Mouse (Mus musculus): ENCODE data around the gene Arhgap42.

Gene Arhgap42

DNA sequence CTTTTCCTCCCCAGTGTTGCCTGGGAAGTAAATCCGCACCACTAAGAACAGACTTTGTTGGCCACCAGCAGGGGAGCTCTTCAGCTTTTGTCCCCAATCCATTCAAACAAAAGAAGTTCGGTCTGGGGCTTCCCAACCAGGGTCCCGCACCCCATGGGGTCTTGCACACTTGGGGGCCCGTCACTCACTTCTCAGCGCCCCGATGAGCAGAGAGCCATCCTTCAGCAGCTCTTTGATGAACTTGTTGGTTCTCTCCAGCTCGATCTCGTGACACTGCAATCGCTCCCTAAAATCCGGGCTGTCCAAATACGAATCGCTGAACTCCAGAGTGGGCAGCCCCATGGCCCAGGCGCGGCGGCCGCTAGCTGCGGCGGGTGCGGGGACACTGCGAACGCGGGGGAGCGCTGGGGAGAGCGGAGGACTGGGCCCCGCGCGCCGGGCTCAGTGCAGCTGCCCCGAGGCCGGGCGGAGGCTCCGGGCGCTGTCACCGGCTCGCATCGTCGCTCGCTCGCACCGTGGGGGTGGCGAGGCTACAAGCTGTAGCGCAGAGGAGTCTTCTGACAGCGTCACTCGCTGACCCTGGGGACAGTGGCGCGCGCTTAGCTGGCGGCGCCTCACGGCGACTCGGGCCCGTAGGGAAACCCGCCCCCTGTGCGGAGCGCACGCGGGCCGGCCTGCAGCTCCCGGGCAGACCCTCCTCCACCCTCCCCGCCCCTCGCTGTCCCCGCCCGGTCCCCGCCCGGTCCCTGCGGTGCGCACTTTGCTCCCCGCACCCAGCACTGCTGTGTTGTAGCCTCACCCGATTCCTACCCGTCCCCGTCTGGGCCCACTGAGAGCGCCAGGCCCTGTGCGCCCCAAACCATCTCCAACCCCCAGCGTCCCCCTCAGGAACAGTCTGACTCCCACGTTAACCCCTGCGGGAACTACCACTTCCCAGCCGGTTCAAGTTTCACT is at the start of gene Arhgap42:
Gene Arhgap42 (minus strand): TSS at position 664 of the 954 bp plus-strand sequence.
- in situ Hi-C loops (cut with MboI, MseI) = no loop called here

DNA sequence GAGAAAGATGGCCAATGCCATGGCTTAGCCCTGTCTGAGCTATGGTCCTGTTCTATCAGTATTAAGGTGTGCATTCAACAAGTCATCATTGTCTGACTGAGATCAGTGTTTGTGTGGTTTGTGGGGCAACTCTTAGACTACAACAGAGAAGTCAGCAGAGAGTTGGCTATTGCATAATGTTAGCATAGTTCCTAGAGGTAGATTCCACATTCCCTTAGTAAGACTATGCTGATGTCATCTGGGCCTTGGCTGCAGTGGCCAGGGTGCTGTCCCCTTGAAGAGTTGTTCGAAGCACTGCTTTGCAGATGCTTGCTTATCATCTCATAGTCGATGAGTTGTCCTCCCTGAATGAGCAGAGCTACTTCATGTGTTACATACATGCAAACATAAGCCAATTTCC is 49.2 kb upstream of the Arhgap42 start:
- in situ Hi-C loops (cut with MboI, MseI) = no loop called here

- in situ Hi-C loops (cut with MboI, MseI) = no loop called here
These were observed 30.4 kb upstream of the Arhgap42 start for GRCm38 (mm10) chr9:9269305-9269704.

DNA sequence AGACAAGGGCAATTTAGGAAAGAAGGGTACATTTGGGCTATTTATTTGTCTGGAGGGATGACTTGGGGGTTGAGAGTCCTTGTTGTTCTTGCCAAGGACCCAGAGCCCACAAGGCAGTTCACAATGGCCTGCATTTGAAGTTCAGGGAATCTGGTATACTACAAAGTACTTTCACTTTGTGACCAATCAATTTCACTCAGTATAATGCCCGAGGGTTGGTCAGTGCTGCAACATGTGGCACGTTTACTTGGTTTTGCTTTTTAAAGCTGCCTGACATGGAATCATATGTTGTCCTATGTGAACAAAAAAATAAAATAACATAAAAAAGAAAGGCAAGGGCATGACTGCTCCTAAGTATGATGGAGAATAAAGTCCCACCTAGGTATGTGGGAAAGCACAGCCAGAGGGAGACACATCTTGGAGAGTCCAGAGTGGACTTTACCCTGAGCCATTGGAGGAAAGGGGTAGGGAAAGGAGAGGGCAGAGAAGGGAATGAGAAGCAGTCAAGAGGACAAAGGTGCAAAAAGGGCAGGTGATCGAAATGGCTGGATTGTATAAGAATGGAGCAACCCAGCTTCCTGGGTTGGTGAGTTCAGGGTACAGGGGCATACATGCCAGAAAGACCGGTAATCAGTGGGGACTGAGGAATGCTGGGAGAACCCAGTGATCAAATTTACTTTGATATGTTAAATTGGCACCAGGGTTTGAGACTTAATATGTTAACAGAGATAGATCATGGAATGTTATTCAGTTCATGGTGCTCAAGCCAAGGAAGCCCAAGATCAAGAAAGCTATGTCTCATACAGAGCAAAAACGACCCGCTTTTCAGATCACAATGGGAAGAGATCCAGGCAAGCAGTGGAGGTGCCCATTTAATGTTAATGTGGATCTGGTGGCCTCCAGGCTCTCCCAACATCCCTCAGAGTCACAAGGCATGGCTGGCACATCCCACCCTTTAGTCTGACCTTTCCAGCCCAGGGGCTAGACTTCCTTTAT is 29.0 kb upstream of the Arhgap42 start:
- in situ Hi-C loops (cut with MboI, MseI) = no loop called here

DNA sequence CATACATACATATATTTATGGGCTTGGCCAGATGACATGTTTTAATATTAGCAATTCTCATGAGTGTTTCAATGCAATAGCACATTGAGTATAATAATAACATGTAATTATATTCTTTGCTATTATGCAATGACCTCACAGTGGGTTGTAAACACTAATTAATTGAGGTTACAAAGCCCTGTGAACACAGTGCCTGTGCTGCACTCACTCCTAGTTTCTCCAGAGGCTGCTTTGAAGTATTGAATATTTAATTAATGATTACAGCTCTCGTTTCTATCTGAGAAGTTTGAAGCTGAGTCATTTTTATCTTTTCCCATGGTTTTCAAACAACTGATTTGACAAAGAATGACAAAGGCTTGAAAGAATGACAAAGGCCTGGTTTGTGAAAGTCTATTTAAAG is 24.6 kb upstream of the Arhgap42 start:
- in situ Hi-C loops (cut with MboI, MseI) = loop anchor here (5.0 kb wide), 1 partner anchor 91 kb away; no protein-coding TSS in a partner anchor

GRCm38 (mm10) chr9:9262479-9262878 is 23.6 kb upstream of the Arhgap42 start:
- in situ Hi-C loops (cut with MboI, MseI) = loop anchor here (5.0 kb wide), 1 partner anchor 90 kb away; no protein-coding TSS in a partner anchor

- in situ Hi-C loops (cut with MboI, MseI) = no loop called here
These were observed 15.9 kb upstream of the Arhgap42 start for GRCm38 (mm10) chr9:9254764-9255163.

- in situ Hi-C loops (cut with MboI, MseI) = no loop called here
These were observed 9.6 kb upstream of the Arhgap42 start for GRCm38 (mm10) chr9:9248529-9248928.

DNA sequence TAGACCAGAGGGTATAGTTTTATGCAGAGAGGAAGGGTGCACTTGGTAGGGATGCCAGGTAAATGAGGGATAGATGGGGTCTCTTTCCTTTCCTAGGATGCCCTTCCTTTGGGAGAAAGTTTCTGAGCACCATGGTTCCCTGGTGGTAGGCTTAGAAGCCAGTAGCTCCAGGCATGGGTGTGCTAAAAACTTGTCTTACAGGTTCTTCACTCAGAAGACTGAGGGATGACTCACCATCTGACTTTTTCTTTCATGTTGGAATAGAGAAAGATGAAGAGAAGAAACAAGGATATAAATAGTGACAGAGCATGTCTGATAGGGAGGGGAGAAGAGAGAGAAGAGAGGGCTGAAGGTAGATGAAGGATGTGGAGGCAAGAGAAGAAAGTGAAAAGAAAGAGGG is 7.1 kb upstream of the Arhgap42 start:
- in situ Hi-C loops (cut with MboI, MseI) = no loop called here

GRCm38 (mm10) chr9:9243834-9244233 is 4.9 kb upstream of the Arhgap42 start:
- in situ Hi-C loops (cut with MboI, MseI) = no loop called here

GRCm38 (mm10) chr9:9241202-9241795 is 2.4 kb upstream of the Arhgap42 start:
- in situ Hi-C loops (cut with MboI, MseI) = no loop called here

DNA sequence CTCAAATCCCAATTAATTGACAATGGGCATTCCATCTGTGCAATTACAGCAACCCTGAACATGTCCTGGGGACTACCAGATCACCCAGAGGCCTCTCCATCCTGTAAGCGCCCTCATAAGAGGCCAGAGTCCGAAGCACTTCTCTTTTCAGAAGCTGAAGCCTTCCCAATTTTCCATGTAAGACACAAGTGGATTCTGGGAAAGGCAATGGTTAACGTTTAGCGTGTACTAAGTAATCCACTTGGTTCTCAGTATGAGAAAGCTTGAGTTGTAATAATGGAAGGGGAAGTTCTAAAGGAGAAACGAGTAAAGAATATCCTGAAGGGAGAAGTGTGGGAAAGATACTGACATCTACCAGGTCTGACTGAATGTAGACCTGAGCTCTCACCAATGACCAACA is 1.4 kb downstream of the Arhgap42 start:
- in situ Hi-C loops (cut with MboI, MseI) = no loop called here

DNA sequence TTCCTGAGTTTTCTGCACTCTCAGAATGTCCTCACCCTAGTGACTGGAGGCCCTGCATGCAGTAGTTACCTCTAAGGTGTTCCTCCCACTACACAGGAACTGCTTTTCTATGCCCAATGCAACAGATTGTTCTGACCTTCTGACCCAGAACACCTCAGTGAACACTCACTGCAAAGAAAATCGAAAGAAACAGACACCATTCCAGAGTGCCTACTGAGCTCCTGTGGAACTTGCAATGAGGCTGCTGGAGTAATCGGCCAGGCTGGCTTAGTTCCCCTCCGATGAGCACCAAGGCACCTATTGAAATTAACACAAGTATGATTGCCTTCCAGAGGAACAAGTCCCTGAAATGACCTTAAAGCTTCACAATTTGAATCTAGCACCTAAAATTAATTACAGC is 9.2 kb downstream of the Arhgap42 start:
- in situ Hi-C loops (cut with MboI, MseI) = no loop called here

GRCm38 (mm10) chr9:9224837-9225236 is 14.1 kb downstream of the Arhgap42 start:
- in situ Hi-C loops (cut with MboI, MseI) = no loop called here

GRCm38 (mm10) chr9:9223384-9223783 is 15.5 kb downstream of the Arhgap42 start:
- in situ Hi-C loops (cut with MboI, MseI) = no loop called here

- in situ Hi-C loops (cut with MboI, MseI) = no loop called here
These were observed 16.9 kb downstream of the Arhgap42 start for GRCm38 (mm10) chr9:9221950-9222486.

- in situ Hi-C loops (cut with MboI, MseI) = no loop called here
These were observed 17.7 kb downstream of the Arhgap42 start for GRCm38 (mm10) chr9:9221185-9221584.

GRCm38 (mm10) chr9:9218301-9218700 is 20.6 kb downstream of the Arhgap42 start:
- in situ Hi-C loops (cut with MboI, MseI) = no loop called here

GRCm38 (mm10) chr9:9214849-9215248 is 24.1 kb downstream of the Arhgap42 start:
- in situ Hi-C loops (cut with MboI, MseI) = no loop called here

DNA sequence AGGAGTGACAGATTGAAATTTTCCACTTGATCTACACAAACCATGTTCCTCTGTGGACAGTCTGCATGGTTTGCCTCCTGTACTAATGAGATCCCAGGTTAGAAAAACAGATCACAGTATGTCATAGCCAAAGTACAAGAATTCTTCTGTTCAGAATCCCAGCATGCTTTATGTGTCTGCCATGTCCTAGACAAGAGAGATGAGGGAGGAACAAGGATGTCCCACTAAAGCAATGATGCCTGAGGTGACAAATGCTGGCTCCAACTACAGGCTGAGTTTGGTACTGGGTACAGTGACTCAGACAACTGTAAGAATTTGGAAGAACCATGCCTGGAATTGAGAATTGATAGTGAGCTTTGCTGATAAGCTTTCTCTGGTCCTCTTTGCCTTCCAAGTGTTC is 24.6 kb downstream of the Arhgap42 start:
- in situ Hi-C loops (cut with MboI, MseI) = no loop called here

GRCm38 (mm10) chr9:9211411-9212087 is 27.4 kb downstream of the Arhgap42 start:
- in situ Hi-C loops (cut with MboI, MseI) = no loop called here
